Mouse (Mus musculus) myocyte (in vitro differentiated cells): ENCODE data around the gene Sele.

Experiments used
- MYOG ChIP-seq, 3 experiments: IDR thresholded peaks; one replicate each; pipeline ENCODE4 v1.6.1; 2011; ENCODE audit warnings: control low read depth in 2 of 3, low read depth in 2 of 3, mild to moderate bottlenecking in 2 of 3; ENCODE audit not compliant: insufficient read length in 2 of 3, control insufficient read depth in 1 of 3, insufficient read depth in 1 of 3
- POLR2A ChIP-seq: IDR thresholded peaks from one replicate; pipeline ENCODE4 v1.6.1; 2011; ENCODE audit warnings: low read depth, mild to moderate bottlenecking, control low read depth, moderate library complexity; ENCODE audit not compliant: insufficient read length
- POLR2AphosphoS2 ChIP-seq: IDR thresholded peaks from one replicate; pipeline ENCODE4 v1.6.1; 2011; ENCODE audit warnings: low read depth, control low read depth; ENCODE audit not compliant: insufficient read length

GRCm38 (mm10) chr1:164073091-164073490, 25.1 kb downstream of the Sele start:
- TF ChIP-seq POLR2A (no peak), POLR2AphosphoS2 (no peak), MYOG (IDR thresholded peaks at IDR 0.05; ENCODE audit: control insufficient read depth in 1 of 3, insufficient read depth in 1 of 3, insufficient read length in 2 of 3, low read depth in 2 of 3) (no peak)
